Comparison of ENCODE assay signal across 9 mouse cellular contexts in genomic region chr7:41598615-41599014, GRCm38 (mm10). TPM values are rescaled to one million over a fixed set of nuclear protein-coding genes. Genes with fewer than 3 reads are reported as not detected.
DNase-seq lines count a peak whose midpoint lies in the region; ATAC-seq and TF ChIP-seq lines count a peak whose summit lies in the region.
"Had no signal": no experiment of that assay in that cellular context is flagged by ENCODE, and none has a peak within 500 bp of the region (broad histone marks: within the 10 kb centered on the region; RNA-seq: fewer than 3 reads in every experiment).

No protein-coding gene starts in this region.

- WGBS in limb, embryonic 15.5 days: 44% methylated on average over 5 of the region's 5 CpGs
- 48% methylated on average over 5 of the region's 5 CpGs for WGBS in stomach, embryonic 16.5 days

- no peak for DNase-seq in gastrocnemius, adult 2 months
- no peak for DNase-seq in gastrocnemius, postnatal 25 days
- no peak for DNase-seq in testis, postnatal 10 days (ENCODE audit: low spot score)

- no peak for TF ChIP-seq POLR2A in testis, adult 2 months (IDR thresholded peaks at IDR 0.05; ENCODE audit: control insufficient read depth, low read depth, low read length)

- no peak for TF ChIP-seq CTCF in gastrocnemius, adult 2 months (IDR thresholded peaks at IDR 0.05)
- TF ChIP-seq CTCF in testis, adult 2 months (IDR thresholded peaks at IDR 0.05; ENCODE audit: control insufficient read depth, insufficient read depth, insufficient replicate concordance, low read depth, low read length): no peak

- no peak overlapping the region for H3K9ac ChIP-seq in limb, embryonic 15.5 days
- H3K9ac ChIP-seq in stomach, embryonic 16.5 days (ENCODE audit: low read length): peak overlapping the region; percentile 75

- peak overlapping the region; percentile 89 for H3K27ac ChIP-seq in gastrocnemius, adult 2 months
- H3K27ac ChIP-seq in testis, adult 2 months (ENCODE audit: control insufficient read depth, insufficient read depth, low read depth, low read length): peak overlapping the region; percentile 4; the same call in 1 of the 2 replicates
- H3K27ac ChIP-seq in limb, embryonic 15.5 days: peak overlapping the region; percentile 61
- 0 out of 2 replicates have a peak overlapping the region, but pooled peaks have one; percentile 17 for H3K27ac ChIP-seq in stomach, embryonic 16.5 days (ENCODE audit: low read length)

- ATAC-seq in limb, embryonic 15.5 days (ENCODE audit: insufficient number of reproducible peaks, low FRiP score, low TSS enrichment, low read depth): no peak
- ATAC-seq in stomach, embryonic 16.5 days (ENCODE audit: insufficient read depth, low FRiP score): no peak
- ATAC-seq in inflammation-experienced regulatory T-cells, adult 6 months: no peak
- no peak for ATAC-seq in erythroid progenitor cell, adult 5-6 weeks (replicated peaks; ENCODE audit: low FRiP score, poor library complexity, severe bottlenecking)

- peak overlapping the region; percentile 86 for H3K4me3 ChIP-seq in gastrocnemius, adult 2 months
- H3K4me3 ChIP-seq in testis, adult 2 months (ENCODE audit: control insufficient read depth, low read depth, low read length): peak overlapping the region; percentile 93
- H3K4me3 ChIP-seq in limb, embryonic 15.5 days: peak overlapping the region; percentile 63
- peak overlapping the region; percentile 65 for H3K4me3 ChIP-seq in stomach, embryonic 16.5 days (replicated peaks; ENCODE audit: low read length)

- peak overlapping the region; percentile 62 for H3K4me2 ChIP-seq in limb, embryonic 15.5 days
- peak overlapping the region; percentile 71 for H3K4me2 ChIP-seq in stomach, embryonic 16.5 days (ENCODE audit: low read depth, low read length)

- H3K36me3 ChIP-seq in testis, adult 2 months (ENCODE audit: control insufficient read depth, insufficient read depth, low read length): no peaks in the 10 kb centered on the region
- H3K36me3 ChIP-seq in limb, embryonic 15.5 days: no peaks in the 10 kb centered on the region
- H3K36me3 ChIP-seq in stomach, embryonic 16.5 days (ENCODE audit: control insufficient read depth, insufficient read depth, low read length): no peaks in the 10 kb centered on the region

- intact Hi-C loops in gastrocnemius, adult 2 months (cut with DNase I): loop anchor here (2.0 kb wide), 2 partner anchors 36 to 100 kb away; partner anchors contain the start of genes AW146154 and Gm20449

- no peaks in the 10 kb centered on the region for H3K27me3 ChIP-seq in testis, adult 2 months (ENCODE audit: control insufficient read depth, insufficient read depth, low read length)
- H3K27me3 ChIP-seq in limb, embryonic 15.5 days: no peaks in the 10 kb centered on the region
- no peaks in the 10 kb centered on the region for H3K27me3 ChIP-seq in stomach, embryonic 16.5 days (ENCODE audit: control insufficient read depth, insufficient read depth, low read length)

- H3K4me1 ChIP-seq in testis, adult 2 months (ENCODE audit: control insufficient read depth, insufficient read depth, low read length): no peaks in the 10 kb centered on the region; the same call in 1 of the 2 replicates
- H3K4me1 ChIP-seq in limb, embryonic 15.5 days: peaks cover 5% of the 10 kb centered on the region; the same call in 1 of the 2 replicates
- peaks cover 5% of the 10 kb centered on the region for H3K4me1 ChIP-seq in stomach, embryonic 16.5 days (ENCODE audit: control insufficient read depth, insufficient read depth, low read length)

- no peaks in the 10 kb centered on the region for H3K9me3 ChIP-seq in limb, embryonic 15.5 days
- no peaks in the 10 kb centered on the region for H3K9me3 ChIP-seq in stomach, embryonic 16.5 days (replicated peaks; ENCODE audit: control insufficient read depth, low read length)

RNA-seq across cellular contexts. Expression of gene 2610021A01Rik, which starts 0.4 kb away (rescaled TPM):
- 10 to 100 TPM in 1 of 2 experiments, 1 to 10 TPM in 1; 9.7 to 10.5 TPM for total RNA-seq in gastrocnemius, adult 2 months (2021)
- total RNA-seq in gastrocnemius, postnatal 25 days (2021): 10 to 100 TPM in 1 of 2 experiments, 1 to 10 TPM in 1; 8.7 to 10.2 TPM
- 6.9 and 8.0 TPM in 2 replicates for polyA plus RNA-seq in testis, adult 2 months (2012; rRNA removed)
- 10.6 and 11.8 TPM in 2 replicates for polyA plus RNA-seq in limb, embryonic 15.5 days (2015; fragmentation: Nextera tagmentation; extraction: Ambion mirVana)
- 10.4 and 12.0 TPM in 2 replicates for polyA plus RNA-seq in stomach, embryonic 16.5 days (2015; fragmentation: Nextera tagmentation; extraction: Ambion mirVana)
- polyA plus RNA-seq in inflammation-experienced regulatory T-cells, adult 6 months (2017; shearing (Covaris generic)): 10 to 100 TPM; 20.2 to 27.6 (median 21.7) TPM
- total RNA-seq in erythroid progenitor cell, adult 5-6 weeks (2015; ENCODE audit: low replicate concordance): 5.4 and 23.1 TPM in 2 replicates
- 3.5 and 5.0 TPM in 2 replicates for total RNA-seq in erythroid progenitor cell, adult 5-6 weeks (2017; ENCODE audit: low replicate concordance)

RNA-seq across cellular contexts. Expression of gene Gm6871, which starts 25.2 kb away (rescaled TPM):
- not detected for total RNA-seq in gastrocnemius, adult 2 months (2021)
- not detected for total RNA-seq in gastrocnemius, postnatal 25 days (2021)
- polyA plus RNA-seq in testis, adult 2 months (2012; rRNA removed): 0.72 and 1.1 TPM in 2 replicates
- not detected in 2 replicates for polyA plus RNA-seq in limb, embryonic 15.5 days (2015; fragmentation: Nextera tagmentation; extraction: Ambion mirVana)
- polyA plus RNA-seq in stomach, embryonic 16.5 days (2015; fragmentation: Nextera tagmentation; extraction: Ambion mirVana): not detected in 2 replicates
- under 1 TPM in 1 of 3 experiments, not detected in 2; 0.24 TPM for polyA plus RNA-seq in inflammation-experienced regulatory T-cells, adult 6 months (2017; shearing (Covaris generic))
- not detected in 2 replicates for total RNA-seq in erythroid progenitor cell, adult 5-6 weeks (2015; ENCODE audit: low replicate concordance)
- not detected in 2 replicates for total RNA-seq in erythroid progenitor cell, adult 5-6 weeks (2017; ENCODE audit: low replicate concordance)
- total RNA-seq: left cerebral cortex, postnatal 25 days had no signal

RNA-seq across cellular contexts. Expression of gene Zfp788, which starts 34.4 kb away (rescaled TPM):
- total RNA-seq in gastrocnemius, adult 2 months (2021): 10 to 100 TPM in 1 of 2 experiments, 1 to 10 TPM in 1; 9.8 to 10.8 TPM
- total RNA-seq in gastrocnemius, postnatal 25 days (2021): 1 to 10 TPM; 6.5 to 6.9 TPM
- polyA plus RNA-seq in testis, adult 2 months (2012; rRNA removed): 1.9 and 2.1 TPM in 2 replicates
- polyA plus RNA-seq in limb, embryonic 15.5 days (2015; fragmentation: Nextera tagmentation; extraction: Ambion mirVana): 10.9 and 11.4 TPM in 2 replicates
- 9.0 and 11.0 TPM in 2 replicates for polyA plus RNA-seq in stomach, embryonic 16.5 days (2015; fragmentation: Nextera tagmentation; extraction: Ambion mirVana)
- 10 to 100 TPM in 2 of 3 experiments, 1 to 10 TPM in 1; 7.8 to 15.8 (median 14.4) TPM for polyA plus RNA-seq in inflammation-experienced regulatory T-cells, adult 6 months (2017; shearing (Covaris generic))
- 2.2 TPM in 1 of 2 replicates, not detected in the other for total RNA-seq in erythroid progenitor cell, adult 5-6 weeks (2015; ENCODE audit: low replicate concordance)
- 1.3 TPM in 1 of 2 replicates, not detected in the other for total RNA-seq in erythroid progenitor cell, adult 5-6 weeks (2017; ENCODE audit: low replicate concordance)

Comparison
In these comparisons a context has a peak if more than half of its experiments do, and no peak if none do; other contexts are left out.
1. H3K27ac ChIP-seq: peak in every context shown above with its lines; median percentile 89 in gastrocnemius, adult 2 months; 61 in limb, embryonic 15.5 days; 17 in stomach, embryonic 16.5 days; 4 in testis, adult 2 months.